ENCODE assay signal across 8 mouse cellular contexts in the genomic region with DNA sequence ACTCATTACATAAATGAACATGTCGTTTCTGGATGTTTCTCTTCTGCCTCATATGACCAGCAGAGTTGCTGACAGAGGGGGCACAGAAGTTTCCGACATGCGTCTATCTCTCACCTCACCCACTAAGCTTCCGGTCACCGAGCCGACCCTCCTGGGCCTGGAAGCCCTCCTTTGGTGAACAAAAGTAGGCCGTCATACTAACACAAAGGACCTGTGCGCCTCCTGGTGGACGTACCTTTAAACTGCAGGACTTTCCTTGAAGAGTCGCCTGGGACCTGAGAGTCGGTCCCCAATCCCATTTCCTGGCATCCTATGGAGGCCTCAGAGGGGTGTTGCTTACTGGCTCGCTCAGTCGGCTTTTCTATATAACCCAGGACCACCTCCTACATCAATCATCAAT. TPM values are rescaled to one million over a fixed set of nuclear protein-coding genes. Genes with fewer than 3 reads are reported as not detected.
A peak's percentile ranks its signal among the peaks of the same experiment; 100 is the strongest.
DNase-seq lines count a peak whose midpoint lies in the region; ATAC-seq and TF ChIP-seq lines count a peak whose summit lies in the region.

No protein-coding gene starts in this region.

- no peak overlapping the region for H3K4me3 ChIP-seq in hindbrain, embryonic 11.5 days (ENCODE audit: low read depth, low read length)
- no peak overlapping the region for H3K4me3 ChIP-seq in hindbrain, embryonic 12.5 days
- H3K4me3 ChIP-seq in forebrain, postnatal 0 days (ENCODE audit: low read depth, low read length): no peak overlapping the region
- H3K4me3 ChIP-seq in hindbrain, embryonic 14.5 days (replicated peaks; ENCODE audit: low read length): no peak overlapping the region
- H3K4me3 ChIP-seq in midbrain, postnatal 0 days (ENCODE audit: low read depth, low read length): no peak overlapping the region
- H3K4me3 ChIP-seq in stomach, embryonic 15.5 days (replicated peaks): no peak overlapping the region

- H3K4me2 ChIP-seq in hindbrain, embryonic 11.5 days (replicated peaks; ENCODE audit: low read depth, low read length): no peak overlapping the region
- H3K4me2 ChIP-seq in hindbrain, embryonic 12.5 days (replicated peaks): no peak overlapping the region
- H3K4me2 ChIP-seq in forebrain, postnatal 0 days (ENCODE audit: low read depth): no peak overlapping the region
- no peak overlapping the region for H3K4me2 ChIP-seq in hindbrain, embryonic 14.5 days (replicated peaks)
- H3K4me2 ChIP-seq in midbrain, postnatal 0 days (ENCODE audit: low read depth, low read length, poor library complexity, severe bottlenecking): no peak overlapping the region
- 0 out of 2 replicates have a peak overlapping the region, but pooled peaks have one; percentile 10 for H3K4me2 ChIP-seq in stomach, embryonic 15.5 days

- no peaks in the 10 kb centered on the region for H3K36me3 ChIP-seq in hindbrain, embryonic 11.5 days (ENCODE audit: control insufficient read depth, insufficient read depth, low read length)
- no peaks in the 10 kb centered on the region for H3K36me3 ChIP-seq in hindbrain, embryonic 12.5 days
- H3K36me3 ChIP-seq in forebrain, postnatal 0 days (ENCODE audit: insufficient read depth): no peaks in the 10 kb centered on the region
- H3K36me3 ChIP-seq in hindbrain, embryonic 14.5 days (replicated peaks; ENCODE audit: control insufficient read depth, insufficient read depth): no peaks in the 10 kb centered on the region
- H3K36me3 ChIP-seq in midbrain, postnatal 0 days (ENCODE audit: insufficient read depth, low read length): no peaks in the 10 kb centered on the region
- no peaks in the 10 kb centered on the region for H3K36me3 ChIP-seq in stomach, embryonic 15.5 days

- H3K9ac ChIP-seq in hindbrain, embryonic 11.5 days (ENCODE audit: low read depth, low read length): no peak overlapping the region
- H3K9ac ChIP-seq in hindbrain, embryonic 12.5 days: no peak overlapping the region
- H3K9ac ChIP-seq in forebrain, postnatal 0 days: no peak overlapping the region
- no peak overlapping the region for H3K9ac ChIP-seq in hindbrain, embryonic 14.5 days
- no peak overlapping the region for H3K9ac ChIP-seq in midbrain, postnatal 0 days (replicated peaks; ENCODE audit: low read length, poor library complexity, severe bottlenecking)
- H3K9ac ChIP-seq in stomach, embryonic 15.5 days: no peak overlapping the region

- H3K9me3 ChIP-seq in hindbrain, embryonic 11.5 days (ENCODE audit: control insufficient read depth, low read length): no peaks in the 10 kb centered on the region
- H3K9me3 ChIP-seq in hindbrain, embryonic 12.5 days (replicated peaks): 0 out of 2 replicates have a peak, but pooled peaks cover 3% of the 10 kb centered on the region
- no peaks in the 10 kb centered on the region for H3K9me3 ChIP-seq in forebrain, postnatal 0 days (ENCODE audit: low read length)
- H3K9me3 ChIP-seq in hindbrain, embryonic 14.5 days (ENCODE audit: control insufficient read depth, low read length): no peaks in the 10 kb centered on the region
- no peaks in the 10 kb centered on the region for H3K9me3 ChIP-seq in midbrain, postnatal 0 days (ENCODE audit: low read length)
- H3K9me3 ChIP-seq in stomach, embryonic 15.5 days: no peaks in the 10 kb centered on the region

- peak; percentile 90 for DNase-seq in hindbrain, embryonic 11.5 days (ENCODE audit: low spot score)
- DNase-seq in forebrain, postnatal 0 days: peak; percentile 87
- peak; percentile 79 for DNase-seq in hindbrain, embryonic 14.5 days (ENCODE audit: low spot score)
- DNase-seq in left cerebral cortex, postnatal 14 days (ENCODE audit: low spot score in 2 of 2): peak; percentile 84 to 88
- DNase-seq in midbrain, postnatal 0 days (ENCODE audit: low spot score): peak; percentile 85

- WGBS in hindbrain, embryonic 11.5 days: 17% methylated on average over 13 of the region's 13 CpGs
- 16% methylated on average over 13 of the region's 13 CpGs for WGBS in hindbrain, embryonic 12.5 days
- 16% methylated on average over 13 of the region's 13 CpGs for WGBS in forebrain, postnatal 0 days
- WGBS in hindbrain, embryonic 14.5 days: 13% methylated on average over 13 of the region's 13 CpGs
- WGBS in midbrain, postnatal 0 days: 13% methylated on average over 13 of the region's 13 CpGs
- WGBS in stomach, embryonic 15.5 days: 15% methylated on average over 13 of the region's 13 CpGs

- no peak for ATAC-seq in hindbrain, embryonic 11.5 days (ENCODE audit: low FRiP score)
- no peak for ATAC-seq in hindbrain, embryonic 12.5 days (ENCODE audit: low FRiP score)
- peak; percentile 52; the same call in 1 of the 2 replicates for ATAC-seq in cerebellum, adult (ENCODE audit: insufficient number of reproducible peaks, low FRiP score, low TSS enrichment)
- ATAC-seq in forebrain, postnatal 0 days: peak; percentile 58; the same call in 1 of the 2 replicates
- no peak for ATAC-seq in hindbrain, embryonic 14.5 days (ENCODE audit: low FRiP score)
- no peak for ATAC-seq in midbrain, postnatal 0 days (ENCODE audit: low FRiP score)
- no peak for ATAC-seq in stomach, embryonic 15.5 days (ENCODE audit: insufficient read depth, low FRiP score, low read depth)

- TF ChIP-seq CTCF in forebrain, postnatal 0 days (IDR thresholded peaks at IDR 0.05; ENCODE audit: low read depth): peak; percentile 91
- TF ChIP-seq CTCF in midbrain, postnatal 0 days (IDR thresholded peaks at IDR 0.05): peak; percentile 87

- H3K27me3 ChIP-seq in hindbrain, embryonic 11.5 days (ENCODE audit: control insufficient read depth, insufficient read depth, low read length): no peaks in the 10 kb centered on the region
- H3K27me3 ChIP-seq in hindbrain, embryonic 12.5 days: no peaks in the 10 kb centered on the region
- no peaks in the 10 kb centered on the region for H3K27me3 ChIP-seq in forebrain, postnatal 0 days (ENCODE audit: insufficient read depth, low read length)
- no peaks in the 10 kb centered on the region for H3K27me3 ChIP-seq in hindbrain, embryonic 14.5 days (ENCODE audit: control insufficient read depth, insufficient read depth, low read length)
- H3K27me3 ChIP-seq in midbrain, postnatal 0 days (ENCODE audit: insufficient read depth, low read length): no peaks in the 10 kb centered on the region
- no peaks in the 10 kb centered on the region for H3K27me3 ChIP-seq in stomach, embryonic 15.5 days (replicated peaks)

- intact Hi-C loops in left cerebral cortex, postnatal 14 days (cut with DNase I): loop anchor here (2.0 to 5.0 kb wide), 3 partner anchors 44 to 164 kb away; no protein-coding TSS in a partner anchor

- no peak overlapping the region for H3K27ac ChIP-seq in hindbrain, embryonic 11.5 days (ENCODE audit: low read depth, low read length)
- H3K27ac ChIP-seq in hindbrain, embryonic 12.5 days: no peak overlapping the region
- no peak overlapping the region for H3K27ac ChIP-seq in forebrain, postnatal 0 days (ENCODE audit: low read depth, low read length)
- no peak overlapping the region for H3K27ac ChIP-seq in hindbrain, embryonic 14.5 days
- H3K27ac ChIP-seq in midbrain, postnatal 0 days (ENCODE audit: low read depth, low read length): no peak overlapping the region
- H3K27ac ChIP-seq in stomach, embryonic 15.5 days: no peak overlapping the region

- H3K4me1 ChIP-seq in hindbrain, embryonic 11.5 days (replicated peaks; ENCODE audit: control insufficient read depth, insufficient read depth, low read length): peaks cover 5% of the 10 kb centered on the region; the same call in 1 of the 2 replicates
- peaks cover 13% of the 10 kb centered on the region for H3K4me1 ChIP-seq in hindbrain, embryonic 12.5 days
- H3K4me1 ChIP-seq in forebrain, postnatal 0 days (ENCODE audit: insufficient read depth): peaks cover 6% of the 10 kb centered on the region; the same call in 1 of the 2 replicates
- peaks cover 9% of the 10 kb centered on the region for H3K4me1 ChIP-seq in hindbrain, embryonic 14.5 days (replicated peaks; ENCODE audit: control insufficient read depth, insufficient read depth, low read length)
- no peaks in the 10 kb centered on the region for H3K4me1 ChIP-seq in midbrain, postnatal 0 days (ENCODE audit: insufficient read depth, low read length)
- peaks cover 10% of the 10 kb centered on the region for H3K4me1 ChIP-seq in stomach, embryonic 15.5 days

RNA-seq across cellular contexts. Expression of gene 4930539E08Rik, which starts 11.3 kb away (rescaled TPM):
- 0.03 TPM in 1 of 2 replicates, not detected in the other for polyA plus RNA-seq in hindbrain, embryonic 11.5 days (2014; fragmentation: Nextera tagmentation; extraction: Ambion mirVana)
- 0.10 and 0.13 TPM in 2 replicates for polyA plus RNA-seq in hindbrain, embryonic 12.5 days (2016; fragmentation: Nextera tagmentation; extraction: Ambion mirVana)
- total RNA-seq in forebrain, postnatal 0 days (2014; rRNA removed): 3.3 and 4.1 TPM in 2 replicates
- polyA plus RNA-seq in forebrain, postnatal 0 days (2015; fragmentation: Nextera tagmentation; extraction: Ambion mirVana): 1.8 and 2.1 TPM in 2 replicates
- polyA plus RNA-seq in hindbrain, embryonic 14.5 days (2014; fragmentation: Nextera tagmentation; extraction: Ambion mirVana): 1.2 and 1.3 TPM in 2 replicates
- 10 to 100 TPM in 1 of 2 experiments, 1 to 10 TPM in 1; 8.3 to 12.4 TPM for total RNA-seq in left cerebral cortex, postnatal 14 days (2021)
- total RNA-seq in midbrain, postnatal 0 days (2014; rRNA removed): 9.8 and 32.9 TPM in 2 replicates
- 4.3 and 4.5 TPM in 2 replicates for polyA plus RNA-seq in midbrain, postnatal 0 days (2015; fragmentation: Nextera tagmentation; extraction: Ambion mirVana)
- 0.71 and 0.81 TPM in 2 replicates for polyA plus RNA-seq in stomach, embryonic 15.5 days (2015; fragmentation: Nextera tagmentation; extraction: Ambion mirVana)

RNA-seq across cellular contexts. Expression of gene Pxt1, which starts 17.3 kb away (rescaled TPM):
- polyA plus RNA-seq in hindbrain, embryonic 11.5 days (2014; fragmentation: Nextera tagmentation; extraction: Ambion mirVana): 0.34 TPM in 1 of 2 replicates, not detected in the other
- not detected in 2 replicates for polyA plus RNA-seq in hindbrain, embryonic 12.5 days (2016; fragmentation: Nextera tagmentation; extraction: Ambion mirVana)
- total RNA-seq in forebrain, postnatal 0 days (2014; rRNA removed): not detected in 2 replicates
- polyA plus RNA-seq in forebrain, postnatal 0 days (2015; fragmentation: Nextera tagmentation; extraction: Ambion mirVana): not detected in 2 replicates
- not detected in 2 replicates for polyA plus RNA-seq in hindbrain, embryonic 14.5 days (2014; fragmentation: Nextera tagmentation; extraction: Ambion mirVana)
- total RNA-seq in left cerebral cortex, postnatal 14 days (2021): not detected
- 0.49 TPM in 1 of 2 replicates, not detected in the other for total RNA-seq in midbrain, postnatal 0 days (2014; rRNA removed)
- polyA plus RNA-seq in midbrain, postnatal 0 days (2015; fragmentation: Nextera tagmentation; extraction: Ambion mirVana): 0.15 TPM in 1 of 2 replicates, not detected in the other
- polyA plus RNA-seq in stomach, embryonic 15.5 days (2015; fragmentation: Nextera tagmentation; extraction: Ambion mirVana): 0.17 TPM in 1 of 2 replicates, not detected in the other

RNA-seq across cellular contexts. Expression of gene Kctd20, which starts 25.4 kb away (rescaled TPM):
- 81.7 and 94.8 TPM in 2 replicates for polyA plus RNA-seq in hindbrain, embryonic 11.5 days (2014; fragmentation: Nextera tagmentation; extraction: Ambion mirVana)
- 120 and 122 TPM in 2 replicates for polyA plus RNA-seq in hindbrain, embryonic 12.5 days (2016; fragmentation: Nextera tagmentation; extraction: Ambion mirVana)
- total RNA-seq in forebrain, postnatal 0 days (2014; rRNA removed): 69.2 and 77.3 TPM in 2 replicates
- polyA plus RNA-seq in forebrain, postnatal 0 days (2015; fragmentation: Nextera tagmentation; extraction: Ambion mirVana): 63.4 and 72.9 TPM in 2 replicates
- polyA plus RNA-seq in hindbrain, embryonic 14.5 days (2014; fragmentation: Nextera tagmentation; extraction: Ambion mirVana): 78.9 and 82.8 TPM in 2 replicates
- 10 to 100 TPM; 81.0 to 85.9 TPM for total RNA-seq in left cerebral cortex, postnatal 14 days (2021)
- total RNA-seq in midbrain, postnatal 0 days (2014; rRNA removed): 60.0 and 64.9 TPM in 2 replicates
- 63.2 and 63.8 TPM in 2 replicates for polyA plus RNA-seq in midbrain, postnatal 0 days (2015; fragmentation: Nextera tagmentation; extraction: Ambion mirVana)
- polyA plus RNA-seq in stomach, embryonic 15.5 days (2015; fragmentation: Nextera tagmentation; extraction: Ambion mirVana): 68.4 and 74.9 TPM in 2 replicates

Comparison
In these comparisons a context has a peak if more than half of its experiments do, and no peak if none do; other contexts are left out.
1. ATAC-seq: peak in cerebellum, adult (single experiment) and forebrain, postnatal 0 days (single experiment); none in hindbrain, embryonic 11.5 days (single experiment), hindbrain, embryonic 12.5 days (single experiment), hindbrain, embryonic 14.5 days (single experiment), midbrain, postnatal 0 days (single experiment) and stomach, embryonic 15.5 days (single experiment).
2. Peak in every context shown above with its lines, with median percentiles within 50 percentile points of each other: DNase-seq.